Mouse (Mus musculus): ENCODE measurements around the gene Trhr2. TPM values are rescaled to one million over a fixed set of nuclear protein-coding genes. Genes with fewer than 3 reads are reported as not detected.

Trhr2 gene
- polyA plus RNA-seq, 1 experiment = not detected

DNA sequence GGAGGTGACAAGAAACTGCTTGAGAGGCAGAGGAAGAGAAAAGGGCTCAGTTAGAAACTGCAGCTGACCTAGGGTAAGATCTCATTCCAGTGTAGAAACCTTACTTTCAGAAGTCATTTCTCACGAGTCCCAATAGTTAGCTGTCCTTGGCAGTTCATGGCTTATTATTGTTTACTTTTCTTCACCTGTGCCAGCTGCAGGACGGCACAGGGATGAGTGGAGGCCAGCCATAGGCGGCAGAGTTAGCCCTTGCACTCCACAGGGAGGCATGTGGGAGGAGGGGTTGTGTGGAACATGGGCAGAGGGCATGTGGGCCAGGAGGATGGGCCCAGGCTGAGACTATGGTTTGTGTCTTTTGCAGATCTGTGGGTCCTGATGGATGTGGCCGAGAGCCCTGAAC, 22.5 kb upstream of the Trhr2 start:
- no peaks in the 10 kb centered on the region for H3K4me1 ChIP-seq (ENCODE audit: control insufficient read depth, insufficient read depth, low read length)
- 90% methylated on average over 4 of the region's 4 CpGs for WGBS

DNA sequence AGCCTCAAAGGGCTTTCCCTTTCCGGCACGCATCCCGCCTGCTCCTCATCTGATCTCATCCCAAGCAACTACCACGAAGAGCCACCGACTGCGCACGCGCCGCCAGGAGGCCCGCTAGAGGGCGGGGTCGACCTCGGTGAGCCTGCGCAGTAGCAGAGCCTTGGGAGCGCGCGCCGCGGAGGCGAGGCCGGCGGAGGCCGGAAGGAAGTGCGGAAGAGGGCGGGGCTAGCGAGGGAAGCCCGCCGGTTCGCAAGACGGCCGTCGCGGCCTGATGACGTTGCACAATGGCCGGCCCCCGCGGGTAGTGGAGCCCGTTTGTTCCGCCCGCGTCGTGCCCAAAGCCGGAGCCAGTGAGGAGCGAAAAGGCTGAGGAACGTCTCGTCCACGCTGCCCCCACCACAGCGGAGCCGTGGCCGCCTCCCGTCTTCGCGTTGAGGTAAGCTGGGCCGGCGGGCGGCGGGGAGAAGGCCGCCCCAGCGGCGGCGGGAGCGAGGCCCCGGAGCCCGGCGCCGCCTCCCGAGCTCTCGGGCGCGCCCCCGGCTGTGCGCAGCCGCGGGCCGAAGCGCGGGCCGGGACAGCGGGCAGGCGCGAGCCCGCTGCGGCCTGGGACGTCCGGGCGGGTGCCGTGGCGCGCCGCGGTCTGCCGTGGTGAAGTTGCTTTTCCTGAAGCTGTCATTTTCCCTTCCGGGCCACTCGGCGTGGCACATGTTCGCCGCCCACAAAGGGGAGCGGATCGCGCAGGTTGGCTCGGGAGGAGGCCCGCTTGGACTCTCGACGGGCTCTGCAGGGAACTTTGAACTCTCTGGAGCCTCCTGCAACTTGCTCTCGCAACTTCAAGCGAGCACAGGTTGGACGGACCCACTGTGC, 16.1 kb upstream of the Trhr2 start, which contains the start of gene Zc3h18:
Gene Zc3h18 (plus strand): TSS at position 245 of the 867 bp plus-strand sequence.
- under 1% methylated on average over 107 of the region's 107 CpGs for WGBS
- Histone ChIP-seq H3K4me1 (ENCODE audit: control insufficient read depth, insufficient read depth, low read length) (no peaks in the 10 kb centered on the region; the same call in 1 of the 2 replicates), H3K4me3 (replicated peaks; ENCODE audit: control insufficient read depth, low read depth, low read length) (peak within 1 kb of the TSS; percentile 100), H3K27ac (ENCODE audit: control insufficient read depth, insufficient read depth, low read depth, low read length, poor library complexity) (peak within 1 kb of the TSS; percentile 99)
- TF ChIP-seq CTCF (IDR thresholded peaks at IDR 0.05; ENCODE audit: control insufficient read depth, insufficient read depth, low read length) = peak; percentile 40; the same call in 1 of the 2 replicates
- peak; percentile 74; the same call in 1 of the 2 replicates for TF ChIP-seq POLR2A (IDR thresholded peaks at IDR 0.05; ENCODE audit: borderline replicate concordance, control insufficient read depth, low read depth, low read length)

More for the DNA sequence above, 22.5 kb upstream of the Trhr2 start:
- TF ChIP-seq POLR2A (IDR thresholded peaks at IDR 0.05; ENCODE audit: borderline replicate concordance, control insufficient read depth, low read depth, low read length) (no peak), CTCF (IDR thresholded peaks at IDR 0.05; ENCODE audit: control insufficient read depth, insufficient read depth, low read length) (no peak)
- Histone ChIP-seq H3K4me3 (replicated peaks; ENCODE audit: control insufficient read depth, low read depth, low read length) (no peak overlapping the region), H3K27ac (ENCODE audit: control insufficient read depth, insufficient read depth, low read depth, low read length, poor library complexity) (no peak overlapping the region)

DNA sequence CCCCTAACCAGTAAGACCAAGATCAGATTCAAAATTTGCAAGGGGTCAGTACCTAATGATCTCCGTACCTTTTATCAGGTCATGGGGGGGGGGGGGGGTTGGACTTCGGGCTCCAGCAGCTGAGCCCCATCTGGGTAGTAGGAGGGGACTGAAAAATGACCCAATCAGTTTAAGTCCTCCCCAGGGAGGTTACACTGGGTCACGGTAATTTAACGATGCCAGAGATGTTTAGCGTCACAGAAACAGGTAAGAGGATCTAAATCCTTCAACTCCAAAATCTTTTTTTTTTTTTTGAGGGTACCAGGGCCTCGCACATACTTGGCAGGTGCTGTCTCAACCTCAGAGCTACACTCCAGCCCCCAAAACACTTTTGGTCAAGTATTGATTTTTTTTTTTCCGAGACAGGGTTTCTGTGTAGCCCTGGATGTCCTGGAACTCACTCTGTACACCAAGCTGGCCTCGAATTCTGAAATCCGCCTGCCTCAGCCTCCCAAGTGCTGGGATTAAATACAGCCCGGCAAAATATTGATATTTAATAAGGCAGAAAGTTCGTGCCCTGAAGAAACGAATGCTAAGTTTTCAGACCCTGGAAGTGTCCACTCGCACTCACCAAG, 15.3 kb upstream of the Trhr2 start:
- TF ChIP-seq CTCF (IDR thresholded peaks at IDR 0.05; ENCODE audit: control insufficient read depth, insufficient read depth, low read length) (no peak), POLR2A (IDR thresholded peaks at IDR 0.05; ENCODE audit: borderline replicate concordance, control insufficient read depth, low read depth, low read length) (no peak)
- no peaks in the 10 kb centered on the region; the same call in 1 of the 2 replicates for H3K4me1 ChIP-seq (ENCODE audit: control insufficient read depth, insufficient read depth, low read length)

DNA sequence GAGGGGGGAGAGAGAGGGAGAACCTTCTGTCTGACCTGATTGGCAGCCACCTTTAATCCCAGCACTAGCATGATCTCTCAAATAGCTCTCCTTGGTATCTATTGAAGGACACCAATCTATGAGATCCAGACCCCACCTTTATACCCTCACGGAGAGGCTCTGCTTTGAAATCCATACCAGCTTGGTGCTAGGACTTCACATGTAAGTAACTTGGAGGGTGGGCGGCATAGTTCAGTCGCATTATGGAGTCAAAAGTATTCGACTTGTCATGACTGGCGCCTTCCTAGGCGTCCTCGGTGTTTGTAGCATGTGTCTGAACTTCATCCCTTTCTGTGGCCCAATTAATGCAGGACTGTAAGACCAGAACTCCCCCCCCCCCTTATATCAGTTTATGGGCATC, 14.8 kb upstream of the Trhr2 start:
- H3K27ac ChIP-seq (ENCODE audit: control insufficient read depth, insufficient read depth, low read depth, low read length, poor library complexity) = no peak overlapping the region
- WGBS = 91% methylated on average over 7 of the region's 7 CpGs

More for the DNA sequence above, 15.3 kb upstream of the Trhr2 start:
- no peak overlapping the region for H3K27ac ChIP-seq (ENCODE audit: control insufficient read depth, insufficient read depth, low read depth, low read length, poor library complexity)
- H3K4me3 ChIP-seq (replicated peaks; ENCODE audit: control insufficient read depth, low read depth, low read length) = peak overlapping the region; percentile 64
- 14% methylated on average over 13 of the region's 13 CpGs for WGBS

DNA sequence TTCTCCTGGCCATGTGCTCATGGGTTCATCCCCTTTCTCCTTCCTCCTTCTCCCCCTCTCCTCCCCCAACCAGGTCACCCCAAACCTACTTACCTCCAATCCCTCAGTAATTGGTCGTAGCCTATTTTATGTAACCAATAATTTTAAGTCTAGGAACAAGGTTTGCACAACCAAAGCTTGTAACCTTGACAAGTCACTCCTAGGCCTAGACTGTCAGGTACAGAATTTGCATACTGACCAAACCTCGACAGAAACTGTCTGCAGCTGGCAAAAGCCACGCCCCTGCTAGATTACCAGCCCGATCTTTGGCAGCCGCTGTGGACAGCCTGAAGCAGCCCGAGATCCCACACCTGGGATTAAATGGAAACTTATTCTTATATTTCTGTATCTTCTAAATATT, 11.2 kb upstream of the Trhr2 start:
- H3K4me1 ChIP-seq (ENCODE audit: control insufficient read depth, insufficient read depth, low read length) = no peaks in the 10 kb centered on the region
- H3K4me3 ChIP-seq (replicated peaks; ENCODE audit: control insufficient read depth, low read depth, low read length) = no peak overlapping the region
- WGBS = 50% methylated on average over 6 of the region's 6 CpGs
- TF ChIP-seq POLR2A (IDR thresholded peaks at IDR 0.05; ENCODE audit: borderline replicate concordance, control insufficient read depth, low read depth, low read length) (no peak), CTCF (IDR thresholded peaks at IDR 0.05; ENCODE audit: control insufficient read depth, insufficient read depth, low read length) (no peak)
- H3K27ac ChIP-seq (ENCODE audit: control insufficient read depth, insufficient read depth, low read depth, low read length, poor library complexity) = no peak overlapping the region

More for the DNA sequence above, 14.8 kb upstream of the Trhr2 start:
- Histone ChIP-seq H3K4me1 (ENCODE audit: control insufficient read depth, insufficient read depth, low read length) (no peaks in the 10 kb centered on the region; the same call in 1 of the 2 replicates), H3K4me3 (replicated peaks; ENCODE audit: control insufficient read depth, low read depth, low read length) (peak overlapping the region; percentile 7)
- no peak for TF ChIP-seq CTCF (IDR thresholded peaks at IDR 0.05; ENCODE audit: control insufficient read depth, insufficient read depth, low read length)
- TF ChIP-seq POLR2A (IDR thresholded peaks at IDR 0.05; ENCODE audit: borderline replicate concordance, control insufficient read depth, low read depth, low read length) = no peak

DNA sequence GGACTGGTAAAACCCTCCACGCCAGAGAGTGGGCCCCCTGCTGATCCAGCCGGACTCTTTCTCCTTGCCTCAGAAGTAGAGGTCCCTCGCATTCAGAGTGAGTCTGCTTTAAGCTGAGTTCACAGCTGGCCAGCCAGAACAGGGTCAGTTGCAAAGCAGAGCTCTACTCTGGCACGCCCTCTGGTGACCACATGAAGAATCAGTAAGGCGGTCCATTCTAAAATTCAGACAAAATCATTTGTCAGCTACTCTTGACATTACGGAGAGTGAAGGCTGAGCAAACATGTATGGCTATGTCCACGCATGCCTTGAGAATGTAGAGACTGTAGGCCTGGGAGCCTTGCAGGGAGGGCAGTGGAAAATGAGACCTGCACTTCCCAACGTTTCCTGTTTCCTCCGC, 9.1 kb upstream of the Trhr2 start:
- H3K4me3 ChIP-seq (replicated peaks; ENCODE audit: control insufficient read depth, low read depth, low read length) = no peak overlapping the region
- 14% methylated on average over 9 of the region's 9 CpGs for WGBS
- no peak overlapping the region for H3K27ac ChIP-seq (ENCODE audit: control insufficient read depth, insufficient read depth, low read depth, low read length, poor library complexity)
- H3K4me1 ChIP-seq (ENCODE audit: control insufficient read depth, insufficient read depth, low read length) = no peaks in the 10 kb centered on the region
- TF ChIP-seq POLR2A (IDR thresholded peaks at IDR 0.05; ENCODE audit: borderline replicate concordance, control insufficient read depth, low read depth, low read length) (no peak), CTCF (IDR thresholded peaks at IDR 0.05; ENCODE audit: control insufficient read depth, insufficient read depth, low read length) (peak; percentile 77)

DNA sequence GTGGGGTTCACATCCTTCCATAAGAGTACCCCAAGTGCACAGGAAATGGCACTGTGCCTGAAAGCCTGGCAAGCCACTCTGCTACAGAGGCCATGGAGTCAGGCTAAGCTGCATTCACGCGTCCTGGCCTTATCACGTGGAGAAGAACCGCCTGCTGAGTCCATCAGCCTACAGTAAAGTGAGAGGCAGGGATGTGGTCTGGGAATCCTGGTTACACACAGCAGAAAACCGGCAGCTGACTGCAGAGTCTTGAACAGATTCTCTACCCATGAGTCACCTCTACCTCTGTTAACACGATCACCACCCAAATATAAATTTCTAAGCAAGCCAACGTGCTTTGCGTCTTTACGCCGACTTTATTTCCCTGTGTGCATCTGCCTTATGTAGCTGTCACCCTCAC, 7.9 kb upstream of the Trhr2 start:
- WGBS = 82% methylated on average over 10 of the region's 10 CpGs
- H3K4me3 ChIP-seq (replicated peaks; ENCODE audit: control insufficient read depth, low read depth, low read length) = no peak overlapping the region
- no peak overlapping the region for H3K27ac ChIP-seq (ENCODE audit: control insufficient read depth, insufficient read depth, low read depth, low read length, poor library complexity)
- no peaks in the 10 kb centered on the region for H3K4me1 ChIP-seq (ENCODE audit: control insufficient read depth, insufficient read depth, low read length)
- TF ChIP-seq POLR2A (IDR thresholded peaks at IDR 0.05; ENCODE audit: borderline replicate concordance, control insufficient read depth, low read depth, low read length) = no peak
- no peak for TF ChIP-seq CTCF (IDR thresholded peaks at IDR 0.05; ENCODE audit: control insufficient read depth, insufficient read depth, low read length)

DNA sequence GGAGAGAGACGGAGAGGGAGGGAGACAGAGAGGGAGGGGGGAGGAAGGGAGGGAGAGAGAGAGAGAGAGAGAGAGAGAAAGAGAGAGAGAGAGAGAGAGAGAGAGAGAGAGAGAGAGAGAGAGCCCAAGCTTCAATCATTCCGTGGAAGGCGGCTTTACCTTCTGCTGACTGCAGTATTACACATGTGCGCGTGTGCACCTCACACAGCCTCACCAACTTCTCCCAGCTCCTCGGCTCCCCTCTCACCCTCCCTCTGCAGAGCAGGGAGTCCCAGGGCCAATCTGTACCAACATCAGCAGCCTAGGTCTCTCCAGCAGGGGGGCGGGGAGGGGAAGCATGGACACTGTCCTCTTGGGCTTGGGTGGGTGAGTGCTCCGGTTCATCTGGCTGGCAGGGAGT, 2.4 kb upstream of the Trhr2 start:
- Histone ChIP-seq H3K27ac (ENCODE audit: control insufficient read depth, insufficient read depth, low read depth, low read length, poor library complexity) (no peak overlapping the region), H3K4me3 (replicated peaks; ENCODE audit: control insufficient read depth, low read depth, low read length) (no peak overlapping the region), H3K4me1 (ENCODE audit: control insufficient read depth, insufficient read depth, low read length) (no peaks in the 10 kb centered on the region)
- TF ChIP-seq CTCF (IDR thresholded peaks at IDR 0.05; ENCODE audit: control insufficient read depth, insufficient read depth, low read length) (no peak), POLR2A (IDR thresholded peaks at IDR 0.05; ENCODE audit: borderline replicate concordance, control insufficient read depth, low read depth, low read length) (no peak)
- 58% methylated on average over 8 of the region's 8 CpGs for WGBS
